Mouse (Mus musculus) spleen, postnatal 10 days (tissue): ENCODE measurements around the gene Shroom3.

ENCODE experiments used
- DNase-seq, 2 experiments: peaks; one replicate each; pipeline ENCODE4 v3.0.0; 2021 to 2022; ENCODE audit warnings: low spot score in 2 of 2

The Shroom3 gene

GRCm38 (mm10) chr5:93002615-93003014 lies 319.4 kb downstream of the Shroom3 start:
- no peak for DNase-seq

GRCm38 (mm10) chr5:93005229-93005814 lies 322.1 kb downstream of the Shroom3 start:
- peak in 1 of 2 experiments; percentile 21 for DNase-seq

- DNase-seq = no peak
These were observed 322.6 kb downstream of the Shroom3 start for GRCm38 (mm10) chr5:93005815-93006341.

- no peak for DNase-seq
These were observed 325.0 kb downstream of the Shroom3 start for GRCm38 (mm10) chr5:93008256-93008655.
